Mouse (Mus musculus) spleen, adult 2 months (tissue): ENCODE data around the gene Tenm3.

ENCODE experiments used
- CTCF ChIP-seq: fragments of 200-500 bp; IDR thresholded peaks from 2 replicates; pipeline ENCODE4 v1.5.1; 2011; ENCODE audit warnings: mild to moderate bottlenecking, inconsistent platforms; ENCODE audit not compliant: insufficient read depth, insufficient read length, insufficient replicate concordance; ENCODE audit errors: extremely low read depth
- POLR2A ChIP-seq: fragments of 200-500 bp; IDR thresholded peaks from 2 replicates; pipeline ENCODE4 v1.6.1; 2011; ENCODE audit warnings: low read depth, low read length, inconsistent platforms

- no peak for TF ChIP-seq POLR2A
- TF ChIP-seq CTCF, result no peak
Observed at GRCm38 (mm10) chr8:48754959-48755358, 88.8 kb downstream of the Tenm3 start.
